Mouse (Mus musculus): Measurements from ENCODE around the gene Dclk2. TPM values are rescaled to one million over a fixed set of nuclear protein-coding genes. Genes with fewer than 3 reads are reported as not detected.

Gene Dclk2
- polyA plus RNA-seq, 1 experiment: 190 TPM

DNA sequence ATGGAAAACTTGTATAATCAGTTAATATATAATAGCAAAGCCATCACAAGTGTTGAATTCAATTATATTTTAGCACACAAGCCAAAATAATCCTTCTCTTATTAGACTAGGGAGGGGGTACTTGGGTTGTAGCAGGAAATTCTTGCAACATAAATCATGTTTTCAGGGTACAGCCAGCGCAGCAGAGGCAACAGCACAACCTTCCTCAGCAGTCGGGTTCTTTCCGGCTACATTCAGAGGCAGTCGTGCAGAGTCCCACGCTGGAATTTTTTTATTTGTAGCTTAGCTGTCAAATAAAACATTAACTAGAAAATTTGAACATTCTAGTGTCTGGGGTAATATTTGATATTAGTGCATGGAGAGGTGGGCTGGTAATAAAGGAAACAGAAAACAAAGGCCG is 166.5 kb downstream of the Dclk2 start:
- no peak for TF ChIP-seq CTCF (IDR thresholded peaks at IDR 0.05; ENCODE audit: borderline replicate concordance, extremely low read depth, insufficient read depth, insufficient read length)
- no peak for TF ChIP-seq POLR2A (IDR thresholded peaks at IDR 0.05; ENCODE audit: borderline replicate concordance, extremely low read depth, insufficient read depth, insufficient read length, poor library complexity, severe bottlenecking)

DNA sequence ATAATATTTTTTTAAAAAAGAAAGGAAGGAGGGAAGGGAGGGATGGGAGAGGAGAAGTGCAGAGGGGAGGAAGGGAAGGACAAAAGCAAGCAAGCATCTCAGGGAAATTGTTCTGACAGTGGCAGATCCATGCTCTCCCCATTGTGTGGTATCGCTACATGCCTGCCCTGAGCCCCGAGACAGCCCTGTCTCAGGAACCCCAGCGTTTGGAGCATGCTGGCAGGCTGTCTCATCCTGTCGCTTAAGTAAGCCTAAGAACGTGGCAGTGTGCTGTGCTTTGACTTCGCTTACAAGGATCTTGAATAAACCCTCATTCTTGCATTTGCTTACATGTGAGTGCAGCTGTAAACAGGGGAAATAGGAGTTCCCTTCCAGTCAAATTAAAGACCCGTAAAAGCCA is 170.0 kb downstream of the Dclk2 start:
- DNase-seq (ENCODE audit: low read depth): peak; percentile 70
- TF ChIP-seq POLR2A (IDR thresholded peaks at IDR 0.05; ENCODE audit: borderline replicate concordance, extremely low read depth, insufficient read depth, insufficient read length, poor library complexity, severe bottlenecking) (no peak), CTCF (IDR thresholded peaks at IDR 0.05; ENCODE audit: borderline replicate concordance, extremely low read depth, insufficient read depth, insufficient read length) (no peak)

More for the DNA sequence above, 166.5 kb downstream of the Dclk2 start:
- no peak for DNase-seq (ENCODE audit: low read depth)

DNA sequence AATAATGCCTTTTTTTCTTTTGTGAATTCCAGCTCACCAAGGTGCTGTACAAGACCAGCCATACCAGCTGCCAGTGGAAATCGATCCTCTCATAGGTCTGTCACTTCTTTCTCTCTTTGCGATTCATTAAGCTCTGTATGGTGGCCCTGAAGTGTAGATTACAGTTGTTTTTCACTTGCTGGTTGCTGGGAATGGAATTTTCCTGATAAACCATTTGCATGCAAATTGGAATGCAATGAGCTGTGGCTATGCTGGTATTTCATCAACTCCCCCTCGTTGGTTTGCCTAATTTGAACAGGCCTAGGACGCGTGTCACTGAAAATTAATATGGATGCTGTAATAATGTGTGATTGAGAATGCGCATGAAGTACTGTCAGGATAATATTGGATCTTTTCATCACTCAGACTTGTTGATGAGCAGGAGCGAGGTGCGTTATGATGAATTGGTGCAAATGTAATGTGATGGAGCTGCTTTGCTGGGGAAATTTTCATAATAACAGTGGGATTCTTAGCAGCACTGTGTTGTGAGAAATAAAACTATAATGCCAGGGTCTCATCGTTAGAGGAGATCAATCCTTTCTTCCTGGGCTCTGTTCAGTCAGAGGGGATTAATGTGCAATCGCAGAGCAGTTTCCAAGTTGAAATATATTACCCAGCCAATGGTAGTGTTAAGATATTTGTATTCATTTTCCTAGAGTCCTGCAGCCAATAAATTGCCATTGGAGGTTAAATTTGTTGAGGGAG is 174.7 kb downstream of the Dclk2 start:
- TF ChIP-seq POLR2A (IDR thresholded peaks at IDR 0.05; ENCODE audit: borderline replicate concordance, extremely low read depth, insufficient read depth, insufficient read length, poor library complexity, severe bottlenecking): no peak
- TF ChIP-seq CTCF (IDR thresholded peaks at IDR 0.05; ENCODE audit: borderline replicate concordance, extremely low read depth, insufficient read depth, insufficient read length): no peak
- peak; percentile 90 for DNase-seq (ENCODE audit: low read depth)

DNA sequence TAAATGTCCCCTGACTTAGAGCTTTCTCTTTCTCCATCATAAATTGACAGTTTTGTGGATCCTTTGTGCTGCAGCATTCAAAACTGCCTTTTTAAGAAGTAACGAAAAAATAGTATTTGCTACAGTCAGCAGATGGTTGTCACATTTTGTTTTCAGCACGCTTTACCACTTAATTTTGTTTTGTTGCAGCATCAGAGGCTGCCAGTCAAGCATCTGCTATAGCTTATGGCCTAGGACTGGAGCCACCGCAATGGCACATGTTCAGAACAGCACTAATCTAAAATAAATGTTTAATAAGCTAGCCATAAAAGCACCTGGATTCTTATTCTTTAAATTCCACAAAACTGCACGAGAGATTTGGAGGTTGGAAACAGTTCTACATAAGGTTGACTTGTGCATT is 175.3 kb downstream of the Dclk2 start:
- TF ChIP-seq POLR2A (IDR thresholded peaks at IDR 0.05; ENCODE audit: borderline replicate concordance, extremely low read depth, insufficient read depth, insufficient read length, poor library complexity, severe bottlenecking) (no peak), CTCF (IDR thresholded peaks at IDR 0.05; ENCODE audit: borderline replicate concordance, extremely low read depth, insufficient read depth, insufficient read length) (no peak)
- DNase-seq (ENCODE audit: low read depth): peak; percentile 90

DNA sequence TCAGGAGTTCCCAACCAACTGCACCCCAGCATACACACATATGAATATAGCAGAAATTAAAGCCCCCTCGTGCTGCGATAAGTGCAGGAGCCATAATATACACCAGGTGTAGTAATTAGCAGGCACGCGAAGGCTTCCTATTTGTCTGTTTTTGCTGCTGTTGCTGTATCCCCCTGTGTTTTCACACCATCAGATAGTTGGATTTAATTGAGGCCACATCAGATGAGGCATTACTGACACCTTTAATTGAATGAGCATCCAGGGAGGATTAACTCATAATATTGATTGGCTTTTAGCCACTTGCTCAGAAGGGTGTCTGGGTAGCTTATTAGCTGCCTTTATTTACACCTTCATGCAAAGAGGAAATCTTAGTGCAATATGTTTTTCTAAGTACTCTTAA is 180.9 kb downstream of the Dclk2 start:
- DNase-seq (ENCODE audit: low read depth): peak; percentile 90
- TF ChIP-seq POLR2A (IDR thresholded peaks at IDR 0.05; ENCODE audit: borderline replicate concordance, extremely low read depth, insufficient read depth, insufficient read length, poor library complexity, severe bottlenecking) (no peak), CTCF (IDR thresholded peaks at IDR 0.05; ENCODE audit: borderline replicate concordance, extremely low read depth, insufficient read depth, insufficient read length) (no peak)

DNA sequence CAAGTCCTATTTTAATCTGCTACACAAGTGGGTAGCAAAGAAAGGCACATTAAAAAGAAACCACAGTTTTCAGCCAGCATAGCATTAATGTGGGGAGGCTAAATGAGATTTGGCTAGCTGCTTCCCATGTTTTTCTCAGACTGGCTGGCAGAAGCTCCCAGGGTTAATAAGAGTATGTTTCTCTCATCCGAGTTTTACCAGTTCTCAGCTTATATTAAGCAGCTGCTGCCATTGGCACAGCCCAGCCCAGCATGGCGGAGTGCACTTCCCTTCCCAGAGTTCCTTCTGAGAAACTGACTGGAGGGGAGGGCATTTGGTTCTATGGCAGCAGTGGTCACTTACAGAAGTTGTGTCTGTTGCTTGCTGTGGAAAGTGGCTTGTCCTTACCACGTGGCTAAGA is 181.8 kb downstream of the Dclk2 start:
- TF ChIP-seq CTCF (IDR thresholded peaks at IDR 0.05; ENCODE audit: borderline replicate concordance, extremely low read depth, insufficient read depth, insufficient read length): no peak
- TF ChIP-seq POLR2A (IDR thresholded peaks at IDR 0.05; ENCODE audit: borderline replicate concordance, extremely low read depth, insufficient read depth, insufficient read length, poor library complexity, severe bottlenecking): no peak
- DNase-seq (ENCODE audit: low read depth): peak; percentile 89

Other genes with a start within 250 kb of the Dclk2 start
- 47.8 and 78.6 TPM in 2 replicates for gene Cd1d1, start 78.6 kb upstream of the Dclk2 start, polyA plus RNA-seq (2012; rRNA removed)

Data from brain, embryonic 14.5 days (tissue).